Mouse (Mus musculus): ENCODE measurements at regions not wholly inside any gene's neighbourhood (a gene's known extent, or its start where the extent isn't known, plus 50 kb on each side); places are given as distances from the start of the nearest gene placed in this dataset.

- no peak for TF ChIP-seq CTCF (IDR thresholded peaks at IDR 0.05; ENCODE audit: low read depth)
- TF ChIP-seq EP300 (IDR thresholded peaks at IDR 0.05; ENCODE audit: low read depth) = no peak
These were observed 165.8 kb upstream of the Kcnj16 start for GRCm38 (mm10) chr11:110802013-110802412.

All from liver, postnatal 0 days (tissue).